Mouse (Mus musculus) embryonic facial prominence, embryonic 15.5 days (tissue): ENCODE data around the gene Ccdc189. TPM values are rescaled to one million over a fixed set of nuclear protein-coding genes. Genes with fewer than 3 reads are reported as not detected.
A peak's percentile ranks its signal among the peaks of the same experiment; 100 is the strongest.

Experiments used
- ATAC-seq: fragments of 200-750 bp; cut with Nextera tagmentation; 2 replicates; pipeline ENCODE4 v1.8.0; 2017; ENCODE audit warnings: low read depth, moderate TSS enrichment; ENCODE audit not compliant: insufficient number of reproducible peaks, low FRiP score, low TSS enrichment
- H3K27ac ChIP-seq: fragments of 300-500 bp; sonication (generic); replicated peaks from 2 replicates; pipeline ENCODE4 v1.5.1; 2015; ENCODE audit warnings: mild to moderate bottlenecking, inconsistent platforms
- H3K27me3 ChIP-seq: fragments of 300-500 bp; sonication (generic); 2 replicates; pipeline ENCODE4 v1.6.1; 2015; ENCODE audit warnings: inconsistent platforms
- H3K36me3 ChIP-seq: fragments of 300-500 bp; sonication (generic); 2 replicates; pipeline ENCODE4 v1.6.1; 2015; ENCODE audit warnings: mild to moderate bottlenecking, inconsistent platforms
- H3K4me1 ChIP-seq: fragments of 300-500 bp; sonication (generic); 2 replicates; pipeline ENCODE4 v1.6.1; 2015; ENCODE audit warnings: inconsistent platforms
- H3K4me2 ChIP-seq: fragments of 300-500 bp; sonication (generic); replicated peaks from 2 replicates; pipeline ENCODE4 v1.6.1; 2015; ENCODE audit warnings: mild to moderate bottlenecking, inconsistent platforms
- H3K4me3 ChIP-seq: fragments of 300-500 bp; sonication (generic); replicated peaks from 2 replicates; pipeline ENCODE4 v1.5.1; 2015; ENCODE audit warnings: mild to moderate bottlenecking, inconsistent platforms
- H3K9ac ChIP-seq: fragments of 300-500 bp; sonication (generic); 2 replicates; pipeline ENCODE4 v1.6.1; 2015; ENCODE audit warnings: inconsistent platforms
- H3K9me3 ChIP-seq: fragments of 300-500 bp; sonication (generic); replicated peaks from 2 replicates; pipeline ENCODE4 v1.6.1; 2016; ENCODE audit warnings: inconsistent platforms
- WGBS: fragments of 180-500 bp; shearing (Covaris S2); methylation state at CpG from one replicate; pipeline ENCODE4 v1.1.7; 2015; 5-methylcytosine and 5-hydroxymethylcytosine counted together
- polyA plus RNA-seq: library from polyadenylated mRNA; unstranded; fragments of >200 nt; fragmentation: Nextera tagmentation; extraction: Ambion mirVana; gene quantifications from 2 replicates; pipeline ENCODE4 v1.2.1, GENCODE M21; 2015

Ccdc189 gene
- polyA plus RNA-seq, 1 experiment from 2014 or later: 29.0 TPM

- peak within 1 kb of the TSS; percentile 44; the same call in 1 of the 2 replicates for H3K27ac ChIP-seq
Measured at GRCm38 (mm10) chr7:127561340-127561858, 27.0 kb downstream of the Ccdc189 start, which contains the start of gene Tmem265. Gene Tmem265, plus strand, starts transcription at chr7:127561390.

GRCm38 (mm10) chr7:127560580-127560979, 27.8 kb downstream of the Ccdc189 start:
- H3K9me3 ChIP-seq: no peaks in the 10 kb centered on the region
- H3K36me3 ChIP-seq: peaks cover 69% of the 10 kb centered on the region
- no peak overlapping the region for H3K9ac ChIP-seq
- H3K4me1 ChIP-seq: 0 out of 2 replicates have a peak, but pooled peaks cover 5% of the 10 kb centered on the region
- H3K27me3 ChIP-seq: no peaks in the 10 kb centered on the region
- ATAC-seq: no peak
- H3K4me2 ChIP-seq: no peak overlapping the region
- H3K27ac ChIP-seq: no peak overlapping the region
- H3K4me3 ChIP-seq: no peak overlapping the region
- WGBS: 89% methylated on average over 11 of the region's 11 CpGs

More at GRCm38 (mm10) chr7:127561340-127561858, 27.0 kb downstream of the Ccdc189 start, which contains the start of gene Tmem265:
- Histone ChIP-seq H3K9me3 (no peaks in the 10 kb centered on the region), H3K4me1 (0 out of 2 replicates have a peak, but pooled peaks cover 5% of the 10 kb centered on the region), H3K36me3 (peaks cover 68% of the 10 kb centered on the region), H3K27me3 (no peaks in the 10 kb centered on the region), H3K4me3 (no peak within 1 kb of the TSS), H3K4me2 (no peak within 1 kb of the TSS), H3K9ac (no peak within 1 kb of the TSS)
- WGBS: 75% methylated on average over 5 of the region's 5 CpGs
- ATAC-seq: no peak

- H3K27me3 ChIP-seq: no peaks in the 10 kb centered on the region
- no peaks in the 10 kb centered on the region for H3K9me3 ChIP-seq
- no peak overlapping the region for H3K4me2 ChIP-seq
- WGBS: 91% methylated on average over 8 of the region's 8 CpGs
- H3K4me1 ChIP-seq: no peaks in the 10 kb centered on the region
- no peak overlapping the region for H3K27ac ChIP-seq
- no peak overlapping the region for H3K4me3 ChIP-seq
- H3K9ac ChIP-seq: no peak overlapping the region
- peaks cover 77% of the 10 kb centered on the region for H3K36me3 ChIP-seq
- ATAC-seq: no peak
Measured at GRCm38 (mm10) chr7:127551558-127551957, 36.8 kb downstream of the Ccdc189 start.

- WGBS: 90% methylated on average over 15 of the region's 15 CpGs
- H3K27me3 ChIP-seq: no peaks in the 10 kb centered on the region
- no peak for ATAC-seq
Measured at GRCm38 (mm10) chr7:127549116-127549835, 39.1 kb downstream of the Ccdc189 start.

GRCm38 (mm10) chr7:127541671-127542070, 46.7 kb downstream of the Ccdc189 start:
- Histone ChIP-seq H3K36me3 (peaks cover 91% of the 10 kb centered on the region), H3K27ac (no peak overlapping the region), H3K27me3 (no peaks in the 10 kb centered on the region), H3K9me3 (no peaks in the 10 kb centered on the region), H3K9ac (no peak overlapping the region), H3K4me3 (no peak overlapping the region), H3K4me2 (no peak overlapping the region), H3K4me1 (no peaks in the 10 kb centered on the region)
- 95% methylated on average over 3 of the region's 3 CpGs for WGBS
- ATAC-seq: no peak

More at GRCm38 (mm10) chr7:127549116-127549835, 39.1 kb downstream of the Ccdc189 start:
- peaks cover 74% of the 10 kb centered on the region for H3K36me3 ChIP-seq
- H3K4me2 ChIP-seq: no peak overlapping the region
- no peak overlapping the region for H3K4me3 ChIP-seq
- no peak overlapping the region for H3K9ac ChIP-seq
- H3K27ac ChIP-seq: no peak overlapping the region
- no peaks in the 10 kb centered on the region for H3K4me1 ChIP-seq
- H3K9me3 ChIP-seq: no peaks in the 10 kb centered on the region

Other genes starting within 250 kb of the Ccdc189 start
- gene Zfp768, start 243.0 kb downstream of the Ccdc189 start, polyA plus RNA-seq: 16.7 and 17.7 TPM in 2 replicates
- 10.6 and 12.3 TPM in 2 replicates for gene Zfp747, start 212.5 kb downstream of the Ccdc189 start, polyA plus RNA-seq
- gene 9130019O22Rik, start 201.4 kb downstream of the Ccdc189 start, polyA plus RNA-seq: 5.3 and 6.2 TPM in 2 replicates
- gene E430018J23Rik, start 195.0 kb downstream of the Ccdc189 start, polyA plus RNA-seq: 8.4 and 9.2 TPM in 2 replicates
- gene Zfp764, start 181.8 kb downstream of the Ccdc189 start, polyA plus RNA-seq: 8.9 and 9.2 TPM in 2 replicates
- 24.1 and 24.8 TPM in 2 replicates for gene Zfp688, start 166.5 kb downstream of the Ccdc189 start, polyA plus RNA-seq
- 8.0 and 8.8 TPM in 2 replicates for gene Zfp689, start 139.4 kb downstream of the Ccdc189 start, polyA plus RNA-seq
- 46.3 and 55.9 TPM in 2 replicates for gene Prr14, start 129.0 kb downstream of the Ccdc189 start, polyA plus RNA-seq
- gene Fbrs, start 109.4 kb downstream of the Ccdc189 start, polyA plus RNA-seq: 17.1 and 17.3 TPM in 2 replicates
- gene Srcap, start 76.6 kb downstream of the Ccdc189 start, polyA plus RNA-seq: 48.6 and 52.4 TPM in 2 replicates
- 14.6 and 14.7 TPM in 2 replicates for gene Gm42715, start 69.0 kb downstream of the Ccdc189 start, polyA plus RNA-seq
- 6.5 and 12.8 TPM in 2 replicates for gene Tmem265, start 27.2 kb downstream of the Ccdc189 start, polyA plus RNA-seq
- 40.0 TPM in 2 replicates for gene Phkg2, start 15.3 kb downstream of the Ccdc189 start, polyA plus RNA-seq
- gene Rnf40, start 172 bp upstream of the Ccdc189 start, polyA plus RNA-seq: 47.5 and 51.5 TPM in 2 replicates
- 11.4 and 11.9 TPM in 2 replicates for gene Zfp629, start 27.2 kb upstream of the Ccdc189 start, polyA plus RNA-seq
- gene Bcl7c, start 120.3 kb upstream of the Ccdc189 start, polyA plus RNA-seq: 93.4 and 99.8 TPM in 2 replicates
- 25.9 and 29.8 TPM in 2 replicates for gene Ctf1, start 124.1 kb upstream of the Ccdc189 start, polyA plus RNA-seq
- gene Ctf2, start 143.6 kb upstream of the Ccdc189 start, polyA plus RNA-seq: 1.1 and 1.3 TPM in 2 replicates
- 5.2 and 5.7 TPM in 2 replicates for gene Fbxl19, start 155.9 kb upstream of the Ccdc189 start, polyA plus RNA-seq
- 27.6 and 28.1 TPM in 2 replicates for gene Orai3, start 181.2 kb upstream of the Ccdc189 start, polyA plus RNA-seq
- 26.3 and 27.0 TPM in 2 replicates for gene Setd1a, start 188.1 kb upstream of the Ccdc189 start, polyA plus RNA-seq
- gene Gm49388, start 197.0 kb upstream of the Ccdc189 start, polyA plus RNA-seq: not detected in 2 replicates
- 24.8 and 25.2 TPM in 2 replicates for gene Hsd3b7, start 212.0 kb upstream of the Ccdc189 start, polyA plus RNA-seq
- gene Stx4a, start 235.7 kb upstream of the Ccdc189 start, polyA plus RNA-seq: 58.9 and 69.6 TPM in 2 replicates
- gene Stx1b, start 236.0 kb upstream of the Ccdc189 start, polyA plus RNA-seq: 4.3 and 6.9 TPM in 2 replicates